Mouse (Mus musculus) neural tube, embryonic 13.5 days (tissue): ENCODE data around the gene Tulp4. TPM values are rescaled to one million over a fixed set of nuclear protein-coding genes. Genes with fewer than 3 reads are reported as not detected.
"Not testable (repeated sequence)": the region's sequence is repeated elsewhere in the genome, so short reads cannot be mapped to it uniquely, and the experiment has no call there.

ENCODE experiments used
- ATAC-seq: fragments of 200-750 bp; cut with Nextera tagmentation; 2 replicates; pipeline ENCODE4 v1.8.0; 2017; ENCODE audit warnings: low read depth, mild to moderate bottlenecking, moderate TSS enrichment, moderate library complexity
- H3K27ac ChIP-seq: fragments of 300-500 bp; sonication (generic); replicated peaks from 2 replicates; pipeline ENCODE4 v1.5.1; 2015; ENCODE audit warnings: moderate library complexity, mild to moderate bottlenecking, inconsistent platforms
- H3K27me3 ChIP-seq: fragments of 300-500 bp; sonication (generic); 2 replicates; pipeline ENCODE4 v1.6.1; 2015; ENCODE audit warnings: mild to moderate bottlenecking, inconsistent platforms
- H3K36me3 ChIP-seq: fragments of 300-500 bp; sonication (generic); 2 replicates; pipeline ENCODE4 v1.6.1; 2015; ENCODE audit warnings: mild to moderate bottlenecking, inconsistent platforms
- H3K4me1 ChIP-seq: fragments of 300-500 bp; sonication (generic); replicated peaks from 2 replicates; pipeline ENCODE4 v1.6.1; 2015; ENCODE audit warnings: inconsistent platforms
- H3K4me2 ChIP-seq: fragments of 300-500 bp; sonication (generic); 2 replicates; pipeline ENCODE4 v1.6.1; 2015; ENCODE audit warnings: inconsistent platforms, mild to moderate bottlenecking, moderate library complexity
- H3K4me3 ChIP-seq: fragments of 300-500 bp; sonication (generic); 2 replicates; pipeline ENCODE4 v1.5.1; 2015; ENCODE audit warnings: mild to moderate bottlenecking, inconsistent platforms
- H3K9ac ChIP-seq: fragments of 300-500 bp; sonication (generic); 2 replicates; pipeline ENCODE4 v1.6.1; 2015; ENCODE audit warnings: moderate library complexity, mild to moderate bottlenecking, inconsistent platforms
- H3K9me3 ChIP-seq: fragments of 300-500 bp; sonication (generic); 2 replicates; pipeline ENCODE4 v1.6.1; 2016; ENCODE audit warnings: inconsistent platforms
- WGBS: fragments of 180-500 bp; shearing (Covaris S2); methylation state at CpG from one replicate; pipeline ENCODE4 v1.1.7; 2015; 5-methylcytosine and 5-hydroxymethylcytosine counted together
- polyA plus RNA-seq: library from polyadenylated mRNA; unstranded; fragments of >200 nt; fragmentation: Nextera tagmentation; extraction: Ambion mirVana; gene quantifications from 2 replicates; pipeline ENCODE4 v1.2.1, GENCODE M21; 2015

Tulp4 gene
- polyA plus RNA-seq, 1 experiment from 2014 or later = 145 TPM

GRCm38 (mm10) chr17:6197491-6197890 is 91.3 kb downstream of the Tulp4 start:
- Histone ChIP-seq H3K27me3 (no peaks in the 10 kb centered on the region), H3K4me1 (no peaks in the 10 kb centered on the region), H3K4me2 (no peak overlapping the region), H3K27ac (no peak overlapping the region), H3K9me3 (no peaks in the 10 kb centered on the region), H3K4me3 (no peak overlapping the region), H3K9ac (no peak overlapping the region), H3K36me3 (peaks cover 68% of the 10 kb centered on the region)
- no peak for ATAC-seq
- 78% methylated on average over 7 of the region's 7 CpGs for WGBS

GRCm38 (mm10) chr17:6198670-6199069 is 92.4 kb downstream of the Tulp4 start:
- no peak overlapping the region for H3K9ac ChIP-seq
- no peaks in the 10 kb centered on the region for H3K4me1 ChIP-seq
- H3K27me3 ChIP-seq = no peaks in the 10 kb centered on the region
- H3K4me2 ChIP-seq = no peak overlapping the region
- H3K36me3 ChIP-seq = peaks cover 67% of the 10 kb centered on the region
- WGBS = 94% methylated on average over 6 of the region's 6 CpGs
- H3K9me3 ChIP-seq = no peaks in the 10 kb centered on the region
- no peak for ATAC-seq
- no peak overlapping the region for H3K27ac ChIP-seq
- no peak overlapping the region for H3K4me3 ChIP-seq

- H3K27ac ChIP-seq = no peak overlapping the region
- peaks cover 66% of the 10 kb centered on the region for H3K36me3 ChIP-seq
Observed at GRCm38 (mm10) chr17:6199166-6199565, 92.9 kb downstream of the Tulp4 start.

GRCm38 (mm10) chr17:6201522-6202250 is 95.4 kb downstream of the Tulp4 start:
- H3K36me3 ChIP-seq = peaks cover 82% of the 10 kb centered on the region
- WGBS = 94% methylated on average over 14 of the region's 14 CpGs
- no peaks in the 10 kb centered on the region for H3K27me3 ChIP-seq

More at GRCm38 (mm10) chr17:6199166-6199565, 92.9 kb downstream of the Tulp4 start:
- WGBS = 67% methylated on average over 4 of the region's 4 CpGs
- ATAC-seq = no peak
- Histone ChIP-seq H3K4me3 (no peak overlapping the region), H3K9me3 (no peaks in the 10 kb centered on the region), H3K4me2 (no peak overlapping the region), H3K4me1 (no peaks in the 10 kb centered on the region), H3K27me3 (no peaks in the 10 kb centered on the region), H3K9ac (no peak overlapping the region)

GRCm38 (mm10) chr17:6202389-6203110 is 96.3 kb downstream of the Tulp4 start:
- no peak overlapping the region for H3K4me3 ChIP-seq
- H3K4me1 ChIP-seq = no peaks in the 10 kb centered on the region
- H3K27me3 ChIP-seq = no peaks in the 10 kb centered on the region
- 78% methylated on average over 14 of the region's 14 CpGs for whole genome bisulfite sequencing
- no peak overlapping the region for H3K4me2 ChIP-seq
- H3K27ac ChIP-seq = no peak overlapping the region
- no peak overlapping the region for H3K9ac ChIP-seq
- ATAC-seq = no peak
- no peaks in the 10 kb centered on the region for H3K9me3 ChIP-seq
- peaks cover 86% of the 10 kb centered on the region for H3K36me3 ChIP-seq

More at GRCm38 (mm10) chr17:6201522-6202250, 95.4 kb downstream of the Tulp4 start:
- Histone ChIP-seq H3K9ac (no peak overlapping the region), H3K4me1 (no peaks in the 10 kb centered on the region), H3K27ac (no peak overlapping the region), H3K9me3 (no peaks in the 10 kb centered on the region), H3K4me2 (no peak overlapping the region), H3K4me3 (no peak overlapping the region)
- ATAC-seq = no peak

- Histone ChIP-seq H3K27me3 (no peaks in the 10 kb centered on the region), H3K9ac (no peak overlapping the region), H3K27ac (no peak overlapping the region), H3K4me1 (no peaks in the 10 kb centered on the region), H3K4me2 (no peak overlapping the region), H3K4me3 (no peak overlapping the region), H3K9me3 (no peaks in the 10 kb centered on the region), H3K36me3 (peaks cover 88% of the 10 kb centered on the region)
- 82% methylated on average over 7 of the region's 7 CpGs for WGBS
- no peak for ATAC-seq
Observed at GRCm38 (mm10) chr17:6203126-6203525, 96.9 kb downstream of the Tulp4 start.

- Histone ChIP-seq H3K9ac (no peak overlapping the region), H3K4me3 (no peak overlapping the region), H3K36me3 (peaks cover 87% of the 10 kb centered on the region), H3K4me1 (no peaks in the 10 kb centered on the region), H3K27ac (no peak overlapping the region), H3K9me3 (no peaks in the 10 kb centered on the region), H3K4me2 (no peak overlapping the region), H3K27me3 (no peaks in the 10 kb centered on the region)
- no peak for ATAC-seq
- 43% methylated on average over 4 of the region's 4 CpGs for WGBS
Observed at GRCm38 (mm10) chr17:6203795-6204194, 97.6 kb downstream of the Tulp4 start.

- Histone ChIP-seq H3K36me3 (peaks cover 87% of the 10 kb centered on the region), H3K4me3 (no peak overlapping the region), H3K27me3 (no peaks in the 10 kb centered on the region), H3K4me2 (no peak overlapping the region), H3K9ac (no peak overlapping the region), H3K27ac (no peak overlapping the region), H3K4me1 (no peaks in the 10 kb centered on the region), H3K9me3 (no peaks in the 10 kb centered on the region)
- 90% methylated on average over 1 of the region's 1 CpGs for WGBS
- no peak for ATAC-seq
Observed at GRCm38 (mm10) chr17:6211721-6212120, 105.5 kb downstream of the Tulp4 start.

- peaks cover 68% of the 10 kb centered on the region for H3K36me3 ChIP-seq
- ATAC-seq = no peak
Observed at GRCm38 (mm10) chr17:6215640-6216039, 109.4 kb downstream of the Tulp4 start.

GRCm38 (mm10) chr17:6216514-6216913 is 110.3 kb downstream of the Tulp4 start:
- no peak for ATAC-seq
- no peaks in the 10 kb centered on the region for H3K4me1 ChIP-seq
- H3K27me3 ChIP-seq = no peaks in the 10 kb centered on the region
- H3K9ac ChIP-seq = no peak overlapping the region
- no peak overlapping the region for H3K27ac ChIP-seq
- no peaks in the 10 kb centered on the region for H3K9me3 ChIP-seq
- peaks cover 67% of the 10 kb centered on the region for H3K36me3 ChIP-seq
- H3K4me3 ChIP-seq = no peak overlapping the region
- 93% methylated on average over 10 of the region's 10 CpGs for WGBS
- no peak overlapping the region for H3K4me2 ChIP-seq

More at GRCm38 (mm10) chr17:6215640-6216039, 109.4 kb downstream of the Tulp4 start:
- H3K27ac ChIP-seq = no peak overlapping the region
- no peaks in the 10 kb centered on the region for H3K4me1 ChIP-seq
- WGBS = 88% methylated on average over 4 of the region's 4 CpGs
- H3K9ac ChIP-seq = no peak overlapping the region
- no peak overlapping the region for H3K4me3 ChIP-seq
- no peaks in the 10 kb centered on the region for H3K27me3 ChIP-seq
- H3K9me3 ChIP-seq = no peaks in the 10 kb centered on the region
- H3K4me2 ChIP-seq = no peak overlapping the region

- H3K9ac ChIP-seq, H3K36me3 ChIP-seq, H3K4me3 ChIP-seq, ATAC-seq, H3K27me3 ChIP-seq, H3K4me1 ChIP-seq, H3K4me2 ChIP-seq, H3K27ac ChIP-seq, H3K9me3 ChIP-seq: not testable (repeated sequence)
- WGBS = no CpG with 5 or more reads among the region's 7 CpGs
Observed at GRCm38 (mm10) chr17:6232633-6233032, 126.4 kb downstream of the Tulp4 start.

GRCm38 (mm10) chr17:6251298-6251697 is 145.1 kb downstream of the Tulp4 start:
- not testable (repeated sequence) for H3K4me3 ChIP-seq, H3K36me3 ChIP-seq, H3K9me3 ChIP-seq, ATAC-seq, H3K4me1 ChIP-seq, H3K27me3 ChIP-seq, H3K27ac ChIP-seq, H3K4me2 ChIP-seq, H3K9ac ChIP-seq
- 93% methylated on average over 1 of the region's 1 CpGs for WGBS
